Mouse (Mus musculus) cerebellum, adult 2 months (tissue): ENCODE data around the gene Tbc1d8. TPM values are rescaled to one million over a fixed set of nuclear protein-coding genes. Genes with fewer than 3 reads are reported as not detected.

ENCODE experiments used
- DNase-seq, 2 experiments: peaks; one replicate each; pipeline ENCODE4 v3.0.0; 2021
- H3K27ac ChIP-seq: fragments of 200-500 bp; 2 replicates; pipeline ENCODE4 v1.5.1; 2012; ENCODE audit warnings: low read length, control low read depth, inconsistent platforms; ENCODE audit not compliant: insufficient read depth
- H3K27me3 ChIP-seq: fragments of 200-500 bp; 2 replicates; pipeline ENCODE4 v1.6.1; 2012; ENCODE audit warnings: inconsistent platforms, mild to moderate bottlenecking, low read length, moderate library complexity; ENCODE audit not compliant: control insufficient read depth, insufficient read depth
- H3K4me1 ChIP-seq: fragments of 200-500 bp; 2 replicates; pipeline ENCODE4 v1.6.1; 2011; ENCODE audit warnings: low read length; ENCODE audit not compliant: control insufficient read depth, insufficient read depth
- H3K4me3 ChIP-seq: fragments of 200-500 bp; replicated peaks from 2 replicates; pipeline ENCODE3; 2011; ENCODE audit warnings: mild to moderate bottlenecking, low read depth, low read length, control low read depth; ENCODE audit not compliant: insufficient read depth
- CTCF ChIP-seq: fragments of 200-500 bp; IDR thresholded peaks from 2 replicates; pipeline ENCODE4 v1.5.1; 2011; ENCODE audit warnings: low read depth, mild to moderate bottlenecking, control low read depth, low read length, moderate library complexity, borderline replicate concordance; ENCODE audit not compliant: insufficient read depth
- POLR2A ChIP-seq: fragments of 200-500 bp; IDR thresholded peaks from 2 replicates; pipeline ENCODE4 v1.6.1; 2011; ENCODE audit warnings: low read length, control low read depth, borderline replicate concordance; ENCODE audit not compliant: insufficient read depth
- WGBS: fragments of 180-500 bp; shearing (Covaris S2); methylation state at CpG from one replicate; pipeline ENCODE4 v1.1.7; 2018; 5-methylcytosine and 5-hydroxymethylcytosine counted together
- polyA plus RNA-seq: library from polyadenylated mRNA; depleted of rRNA; stranded (reverse); fragments of >200 nt; gene quantifications from 2 replicates; pipeline ENCODE4 v1.2.3, GENCODE M21; 2012

The Tbc1d8 gene
- polyA plus RNA-seq, 1 experiment, result 29.2 TPM

DNA sequence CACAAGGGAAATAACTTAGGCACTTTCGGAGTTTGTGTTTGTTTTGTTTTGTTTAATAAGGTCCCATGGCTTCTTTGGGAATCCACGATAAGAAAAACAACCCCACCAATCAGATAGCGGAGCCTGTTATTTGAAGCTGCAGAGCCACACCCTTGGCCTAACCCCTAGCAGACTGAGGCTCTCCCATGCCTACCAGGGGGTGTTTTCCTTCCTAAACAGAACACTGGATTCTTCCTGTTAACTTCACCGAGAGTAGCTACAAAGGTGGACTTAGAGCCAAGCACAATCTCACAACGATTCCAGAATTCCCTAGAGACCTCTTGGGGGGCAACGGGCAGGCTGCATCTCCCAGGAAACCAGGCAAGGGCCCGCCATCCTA, 116.1 kb downstream of the Tbc1d8 start:
- WGBS, result 58% methylated on average over 7 of the region's 7 CpGs
- peak in 1 of 2 experiments; percentile 3 for DNase-seq
- Histone ChIP-seq H3K4me3 (no peak overlapping the region), H3K4me1 (no peaks in the 10 kb centered on the region), H3K27me3 (no peaks in the 10 kb centered on the region), H3K27ac (no peak overlapping the region)
- TF ChIP-seq CTCF (no peak), POLR2A (no peak)

DNA sequence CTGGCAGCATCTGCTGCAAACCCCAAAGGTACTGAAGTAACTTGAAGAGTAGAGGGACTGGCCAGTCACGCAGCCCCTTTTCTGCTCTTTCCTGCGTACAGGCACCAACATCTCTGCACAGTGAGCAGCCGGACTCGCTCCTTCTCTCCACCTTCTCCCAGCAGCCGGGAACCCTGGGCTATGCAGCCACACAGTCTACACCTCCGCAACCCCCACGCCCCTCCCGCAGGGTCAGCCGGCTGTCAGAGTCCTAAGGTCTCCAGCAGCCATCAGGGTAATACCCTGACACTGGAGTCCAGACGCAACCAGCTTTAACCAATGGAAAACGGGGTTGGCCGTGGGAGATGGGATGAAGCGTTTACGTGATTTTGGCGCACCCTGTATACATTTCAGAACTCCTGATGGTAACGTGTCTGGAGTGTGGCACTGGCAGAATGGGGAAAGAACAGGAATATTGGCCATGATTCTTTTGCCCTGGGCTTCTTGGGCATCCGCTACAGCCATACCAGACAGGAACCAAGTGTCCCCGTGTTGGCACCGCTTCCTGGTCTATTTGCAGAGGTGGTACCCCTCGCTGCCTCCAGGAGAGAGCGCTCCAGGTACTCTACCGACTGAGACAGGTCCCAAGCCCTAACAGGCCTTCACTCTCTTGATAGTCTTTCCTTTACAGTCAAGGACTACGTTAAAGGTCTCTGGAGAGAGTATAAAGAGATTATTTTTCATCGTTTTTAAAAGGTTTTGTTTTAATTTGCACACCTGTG, 116.6 kb downstream of the Tbc1d8 start:
- no peak overlapping the region for H3K27ac ChIP-seq
- no peaks in the 10 kb centered on the region for H3K27me3 ChIP-seq
- DNase-seq, result peak in 1 of 2 experiments; percentile 18
- H3K4me1 ChIP-seq, result no peaks in the 10 kb centered on the region
- TF ChIP-seq CTCF (peak; percentile 16; the same call in 1 of the 2 replicates), POLR2A (no peak)
- WGBS, result 36% methylated on average over 24 of the region's 24 CpGs
- peak overlapping the region; percentile 46 for H3K4me3 ChIP-seq

DNA sequence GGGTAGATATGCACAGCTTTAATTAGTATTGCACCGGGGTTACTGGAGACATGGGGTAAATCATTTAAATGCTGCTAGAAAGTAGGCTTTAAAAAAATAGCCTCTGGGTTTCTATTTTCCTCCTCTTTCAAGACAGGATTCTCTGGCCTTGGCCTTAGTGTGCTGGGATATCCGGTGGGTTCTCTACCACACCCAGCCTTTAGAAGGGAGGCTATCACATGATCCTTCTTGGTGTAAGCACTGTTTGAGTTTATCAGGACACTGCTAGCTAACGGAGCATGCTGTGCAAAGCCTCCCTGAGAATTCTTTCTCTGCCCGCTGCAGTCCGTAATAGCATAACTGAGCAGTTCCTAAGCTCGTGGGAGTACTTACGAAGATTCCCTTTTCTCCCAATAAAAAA, 129.1 kb downstream of the Tbc1d8 start:
- WGBS, result 81% methylated on average over 7 of the region's 7 CpGs
- Histone ChIP-seq H3K27ac (no peak overlapping the region), H3K4me1 (peaks cover 5% of the 10 kb centered on the region; the same call in 1 of the 2 replicates), H3K27me3 (no peaks in the 10 kb centered on the region), H3K4me3 (no peak overlapping the region)
- no peak for TF ChIP-seq POLR2A
- TF ChIP-seq CTCF, result no peak
- no peak for DNase-seq

DNA sequence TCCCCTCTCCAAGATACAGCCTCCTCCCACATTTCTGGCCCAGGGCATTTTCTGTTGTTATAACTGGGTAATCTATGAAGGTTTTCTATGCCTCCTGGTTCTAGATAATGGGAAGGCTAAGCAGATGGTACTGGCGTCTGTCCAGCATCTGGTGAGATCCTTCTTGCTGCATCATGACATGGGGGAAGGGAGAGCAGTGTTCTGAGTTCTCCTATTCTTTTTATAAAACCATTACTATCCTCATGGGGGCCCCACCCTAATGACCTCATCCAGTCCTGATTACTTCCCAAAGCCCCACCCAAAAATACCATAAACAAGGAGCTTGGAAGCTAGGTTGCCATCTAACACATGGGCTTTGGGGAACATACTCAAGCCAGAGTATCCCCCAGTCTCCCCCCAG, 129.6 kb downstream of the Tbc1d8 start:
- TF ChIP-seq CTCF, result no peak
- TF ChIP-seq POLR2A, result no peak
- Histone ChIP-seq H3K4me1 (peaks cover 5% of the 10 kb centered on the region; the same call in 1 of the 2 replicates), H3K27ac (no peak overlapping the region), H3K4me3 (no peak overlapping the region), H3K27me3 (no peaks in the 10 kb centered on the region)
- WGBS, result 11% methylated on average over 1 of the region's 1 CpGs
- DNase-seq, result peak; percentile 59 to 71

DNA sequence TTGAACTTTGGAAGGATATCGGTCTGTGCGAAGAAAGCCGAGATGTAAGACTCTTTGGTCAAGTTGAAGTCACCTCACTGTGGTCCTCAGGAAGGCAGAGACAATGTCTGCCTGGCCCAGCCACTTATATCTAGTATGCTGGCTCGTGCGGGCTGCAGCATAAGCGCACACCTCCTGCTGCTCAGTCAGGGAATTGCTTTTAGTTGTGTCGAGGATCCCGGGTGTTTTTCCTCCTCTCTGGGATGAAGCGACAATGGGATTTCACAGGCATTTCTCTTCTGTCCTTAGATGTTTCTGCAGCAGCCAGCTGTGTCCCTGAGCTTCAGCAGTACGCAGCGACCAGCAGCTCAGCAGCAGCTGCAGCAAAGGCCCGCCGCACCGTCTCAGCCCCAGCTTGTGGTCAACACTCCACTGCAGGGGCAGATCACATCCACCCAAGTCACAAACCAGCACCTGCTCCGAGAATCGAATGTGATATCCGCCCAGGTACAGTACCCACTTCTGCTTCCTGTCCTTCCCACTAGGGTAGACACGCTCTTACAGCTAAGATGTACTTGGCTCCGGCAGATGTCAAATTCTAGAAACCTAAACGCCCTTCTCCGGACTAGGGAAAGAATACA, 133.5 kb downstream of the Tbc1d8 start:
- no peak for DNase-seq
- WGBS, result 63% methylated on average over 21 of the region's 21 CpGs
- H3K4me1 ChIP-seq, result peaks cover 5% of the 10 kb centered on the region; the same call in 1 of the 2 replicates
- no peaks in the 10 kb centered on the region for H3K27me3 ChIP-seq
- no peak overlapping the region for H3K4me3 ChIP-seq
- no peak overlapping the region for H3K27ac ChIP-seq
- TF ChIP-seq POLR2A (no peak), CTCF (no peak)

DNA sequence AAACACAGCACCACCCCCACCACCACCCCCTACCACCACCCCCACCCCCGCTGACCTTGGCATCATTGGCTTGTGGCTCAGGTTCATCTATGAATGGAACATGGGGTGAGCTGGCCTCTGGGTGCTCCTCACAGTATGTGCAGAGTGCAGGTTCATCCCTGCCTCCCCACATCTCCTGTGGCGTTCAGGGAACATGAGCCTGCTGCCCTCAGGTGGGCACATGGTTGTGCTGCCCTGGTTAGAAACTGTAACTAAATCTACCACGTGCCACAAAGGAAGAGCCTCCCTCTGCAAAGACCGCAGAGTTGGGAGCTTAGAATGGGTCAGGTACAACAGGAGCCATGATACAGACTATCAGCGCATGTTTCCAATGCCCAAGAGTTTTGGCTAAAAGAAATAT, 135.3 kb downstream of the Tbc1d8 start:
- DNase-seq, result no peak
- TF ChIP-seq POLR2A, result no peak
- TF ChIP-seq CTCF, result no peak
- Histone ChIP-seq H3K27me3 (no peaks in the 10 kb centered on the region), H3K4me1 (no peaks in the 10 kb centered on the region), H3K4me3 (no peak overlapping the region), H3K27ac (no peak overlapping the region)
- WGBS, result 78% methylated on average over 5 of the region's 5 CpGs

DNA sequence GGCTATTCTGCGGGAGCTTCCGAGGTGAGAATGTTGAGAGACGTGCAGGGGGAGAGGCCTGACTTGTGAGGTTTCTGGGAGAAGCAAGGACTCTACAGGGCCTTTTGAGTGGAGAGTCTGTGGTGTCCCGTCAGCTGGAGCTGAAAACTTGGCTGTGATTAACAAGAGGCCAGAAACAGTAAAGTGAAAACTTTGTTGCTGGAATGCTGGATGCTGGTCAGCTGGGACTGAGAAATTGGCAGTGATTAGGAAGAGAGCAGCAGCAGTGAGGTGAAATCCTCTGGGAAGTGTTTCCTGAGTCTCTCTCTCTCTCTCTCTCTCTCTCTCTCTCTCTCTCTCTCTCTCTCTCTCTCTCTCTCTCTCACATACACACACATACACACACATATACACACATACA, 136.7 kb downstream of the Tbc1d8 start:
- WGBS, result 74% methylated on average over 4 of the region's 4 CpGs
- TF ChIP-seq CTCF (no peak), POLR2A (no peak)
- no peaks in the 10 kb centered on the region for H3K4me1 ChIP-seq
- DNase-seq, result peak in 1 of 2 experiments; percentile 12
- H3K27me3 ChIP-seq, result no peaks in the 10 kb centered on the region
- H3K4me3 ChIP-seq, result no peak overlapping the region
- no peak overlapping the region for H3K27ac ChIP-seq

DNA sequence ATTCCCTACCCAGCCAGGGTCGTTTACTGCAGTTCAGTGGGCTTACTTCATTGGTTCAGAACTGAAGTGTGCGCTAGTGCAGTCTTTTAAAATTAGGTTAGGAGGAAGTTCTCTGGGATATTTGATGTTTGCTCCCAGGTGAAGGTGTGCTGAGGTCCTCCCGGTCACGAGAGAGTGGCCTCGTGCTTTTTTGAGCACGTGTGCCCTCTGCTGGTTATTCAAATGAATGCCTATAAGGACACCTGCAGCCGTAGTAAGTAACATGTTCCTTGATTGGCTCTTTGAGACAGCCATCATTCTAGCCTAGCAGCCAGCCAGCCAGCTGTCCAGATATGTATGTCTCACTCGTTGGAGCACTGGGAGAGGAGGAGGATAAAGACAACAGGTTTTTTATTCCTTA, 137.9 kb downstream of the Tbc1d8 start:
- no peak overlapping the region for H3K27ac ChIP-seq
- 15% methylated on average over 8 of the region's 8 CpGs for WGBS
- no peaks in the 10 kb centered on the region for H3K27me3 ChIP-seq
- no peaks in the 10 kb centered on the region for H3K4me1 ChIP-seq
- no peak overlapping the region for H3K4me3 ChIP-seq
- peak; percentile 64 to 69 for DNase-seq
- TF ChIP-seq CTCF (peak; percentile 81), POLR2A (no peak)

DNA sequence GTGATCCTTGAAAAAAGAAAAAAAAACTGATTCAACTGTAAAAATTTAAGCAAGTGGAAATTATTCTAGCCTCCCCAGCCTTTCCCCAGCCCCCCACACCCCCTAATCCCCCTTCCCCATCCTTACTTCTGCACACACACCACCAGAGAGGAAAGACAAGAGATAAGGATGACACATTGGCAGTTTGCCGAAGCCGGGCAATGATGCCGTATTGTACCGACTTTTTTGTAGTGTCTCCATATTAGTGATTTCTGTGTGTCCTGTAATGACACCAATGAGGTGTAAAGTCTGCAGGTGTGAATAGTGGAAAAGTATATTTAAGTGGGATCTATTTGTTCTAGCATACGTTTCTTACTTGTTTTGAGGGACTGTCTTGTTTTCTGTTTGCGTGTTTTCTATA, 138.4 kb downstream of the Tbc1d8 start:
- no peak overlapping the region for H3K27ac ChIP-seq
- H3K4me3 ChIP-seq, result no peak overlapping the region
- no peaks in the 10 kb centered on the region for H3K27me3 ChIP-seq
- TF ChIP-seq POLR2A, result no peak
- TF ChIP-seq CTCF, result no peak
- 86% methylated on average over 6 of the region's 6 CpGs for WGBS
- no peaks in the 10 kb centered on the region for H3K4me1 ChIP-seq
- no peak for DNase-seq
